Mouse (Mus musculus): ENCODE data around the gene Aars2.

GRCm38 (mm10) chr17:45510871-45511270, 4.2 kb downstream of the Aars2 start:
- TF ChIP-seq CTCF (IDR thresholded peaks at IDR 0.05; ENCODE audit: extremely low read depth, insufficient read length, insufficient replicate concordance, low read depth, low read length) (no peak), POLR2A (IDR thresholded peaks at IDR 0.05; ENCODE audit: low read depth, low read length) (no peak)

Data from small intestine, adult 2 months (tissue).